Mouse (Mus musculus) myocyte (in vitro differentiated cells): Measurements from ENCODE around the gene Bri3. TPM values are rescaled to one million over a fixed set of nuclear protein-coding genes. Genes with fewer than 3 reads are reported as not detected.

ENCODE experiments used
- H3K27me3 ChIP-seq: one replicate; pipeline ENCODE4 v1.6.1; 2011; ENCODE audit not compliant: control insufficient read depth, insufficient read depth, insufficient read length
- H3K36me3 ChIP-seq: one replicate; pipeline ENCODE4 v1.6.1; 2011; ENCODE audit not compliant: control insufficient read depth, insufficient read depth
- H3K4me2 ChIP-seq: one replicate; pipeline ENCODE4 v1.6.1; 2011; ENCODE audit warnings: low read depth, control low read depth
- H3K4me3 ChIP-seq: one replicate; pipeline ENCODE4 v1.5.1; 2011; ENCODE audit warnings: mild to moderate bottlenecking, control low read depth, moderate library complexity
- H3K79me2 ChIP-seq: one replicate; pipeline ENCODE4 v1.6.1; 2011; ENCODE audit not compliant: control insufficient read depth, insufficient read depth
- H3ac ChIP-seq: one replicate; pipeline ENCODE4 v1.6.1; 2011; ENCODE audit not compliant: control insufficient read depth, insufficient read length
- CEBPB ChIP-seq: IDR thresholded peaks from 2 replicates; pipeline ENCODE4 v1.6.1; 2011; ENCODE audit warnings: mild to moderate bottlenecking, moderate library complexity; ENCODE audit not compliant: poor library complexity, insufficient read depth, severe bottlenecking
- E2F4 ChIP-seq: IDR thresholded peaks from one replicate; pipeline ENCODE4 v1.6.1; 2011; ENCODE audit warnings: mild to moderate bottlenecking, control low read depth, moderate library complexity; ENCODE audit not compliant: insufficient read depth
- MAX ChIP-seq: IDR thresholded peaks from one replicate; pipeline ENCODE4 v1.6.1; 2011; ENCODE audit warnings: low read depth, mild to moderate bottlenecking, control low read depth
- MYOD1 ChIP-seq, 3 experiments: IDR thresholded peaks; one replicate each; pipeline ENCODE4 v1.6.1; 2011; ENCODE audit warnings: control low read depth in 2 of 3, low read depth in 2 of 3, mild to moderate bottlenecking in 2 of 3, moderate library complexity in 1 of 3; ENCODE audit not compliant: insufficient read length in 2 of 3, control insufficient read depth in 1 of 3
- MYOG ChIP-seq, 3 experiments: IDR thresholded peaks; one replicate each; pipeline ENCODE4 v1.6.1; 2011; ENCODE audit warnings: control low read depth in 2 of 3, low read depth in 2 of 3, mild to moderate bottlenecking in 2 of 3; ENCODE audit not compliant: insufficient read length in 2 of 3, control insufficient read depth in 1 of 3, insufficient read depth in 1 of 3
- POLR2A ChIP-seq: IDR thresholded peaks from one replicate; pipeline ENCODE4 v1.6.1; 2011; ENCODE audit warnings: low read depth, mild to moderate bottlenecking, control low read depth, moderate library complexity; ENCODE audit not compliant: insufficient read length
- POLR2AphosphoS2 ChIP-seq: IDR thresholded peaks from one replicate; pipeline ENCODE4 v1.6.1; 2011; ENCODE audit warnings: low read depth, control low read depth; ENCODE audit not compliant: insufficient read length
- REST ChIP-seq: IDR thresholded peaks from one replicate; pipeline ENCODE4 v1.6.1; 2011; ENCODE audit warnings: mild to moderate bottlenecking, control low read depth, moderate library complexity; ENCODE audit not compliant: insufficient read depth, insufficient read length
- SRF ChIP-seq: IDR thresholded peaks from one replicate; pipeline ENCODE4 v1.6.1; 2011; ENCODE audit warnings: low read depth; ENCODE audit not compliant: control insufficient read depth, insufficient read length
- TCF12 ChIP-seq: IDR thresholded peaks from one replicate; pipeline ENCODE4 v1.6.1; 2011; ENCODE audit warnings: mild to moderate bottlenecking, control low read depth; ENCODE audit not compliant: poor library complexity, insufficient read depth, severe bottlenecking
- TCF3 ChIP-seq: IDR thresholded peaks from one replicate; pipeline ENCODE4 v1.6.1; 2011; ENCODE audit warnings: low read depth, control low read depth; ENCODE audit not compliant: insufficient read length
- USF1 ChIP-seq: IDR thresholded peaks from one replicate; pipeline ENCODE4 v1.6.1; 2011; ENCODE audit warnings: low read depth, mild to moderate bottlenecking, control low read depth, moderate library complexity
- polyA plus RNA-seq: library from polyadenylated mRNA; unstranded; fragments of >200 nt; fragmentation: generic; extraction: Trizol; gene quantifications from one replicate; pipeline ENCODE4 v1.2.1, GENCODE M21; 2012; ENCODE audit warnings: missing spikeins

The Bri3 gene
- polyA plus RNA-seq, 1 experiment: 153 TPM

DNA sequence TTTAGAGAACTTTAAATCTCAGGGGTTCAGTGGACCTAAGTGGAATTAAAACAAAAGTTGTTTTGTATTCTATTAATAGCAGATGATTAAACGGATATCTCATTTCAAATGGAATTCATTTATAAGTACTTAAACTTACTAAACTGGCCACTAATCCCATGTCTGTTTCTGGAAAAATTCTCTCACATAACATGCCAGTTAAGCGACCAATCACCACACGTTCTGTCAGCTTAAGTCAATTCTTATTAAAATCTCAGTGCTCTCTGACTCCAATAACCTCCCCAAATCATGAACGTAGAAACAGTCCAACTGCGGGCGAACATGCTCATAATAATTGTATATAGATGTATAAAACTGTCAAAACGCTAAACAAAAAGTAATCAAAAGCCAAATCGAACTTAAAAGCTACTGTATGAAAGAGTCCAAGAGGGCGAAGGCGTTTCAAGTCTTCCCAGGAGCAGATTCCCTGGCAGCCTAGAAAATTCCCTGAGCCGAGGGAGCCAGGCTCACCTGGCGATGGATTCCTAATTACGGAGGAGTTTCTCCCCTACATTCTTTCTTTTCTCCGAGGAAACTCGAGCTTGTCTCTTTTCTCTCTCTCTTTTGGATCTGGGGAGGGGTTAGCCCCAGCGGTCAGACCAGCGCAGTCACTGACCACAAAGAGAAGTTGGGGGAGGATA lies 112.7 kb downstream of the Bri3 start:
- H3K4me2 ChIP-seq: peak overlapping the region; percentile 78
- no peaks in the 10 kb centered on the region for H3K36me3 ChIP-seq
- no peak for TF ChIP-seq MYOG (IDR thresholded peaks at IDR 0.05; ENCODE audit: control insufficient read depth in 1 of 3, insufficient read depth in 1 of 3, insufficient read length in 2 of 3, low read depth in 2 of 3)
- no peak for TF ChIP-seq MAX
- TF ChIP-seq SRF: no peak
- TF ChIP-seq POLR2AphosphoS2: no peak
- TF ChIP-seq E2F4: no peak
- no peak for TF ChIP-seq MYOD1 (IDR thresholded peaks at IDR 0.05; ENCODE audit: control insufficient read depth in 1 of 3, insufficient read length in 2 of 3, low read depth in 2 of 3)
- TF ChIP-seq REST: no peak
- no peak for TF ChIP-seq CEBPB
- TF ChIP-seq USF1: no peak
- no peak for TF ChIP-seq TCF12
- no peak for TF ChIP-seq TCF3
- TF ChIP-seq POLR2A: no peak
- peak overlapping the region; percentile 32 for H3ac ChIP-seq
- H3K27me3 ChIP-seq: no peaks in the 10 kb centered on the region
- H3K79me2 ChIP-seq: peaks cover 56% of the 10 kb centered on the region
- peak overlapping the region; percentile 88 for H3K4me3 ChIP-seq

DNA sequence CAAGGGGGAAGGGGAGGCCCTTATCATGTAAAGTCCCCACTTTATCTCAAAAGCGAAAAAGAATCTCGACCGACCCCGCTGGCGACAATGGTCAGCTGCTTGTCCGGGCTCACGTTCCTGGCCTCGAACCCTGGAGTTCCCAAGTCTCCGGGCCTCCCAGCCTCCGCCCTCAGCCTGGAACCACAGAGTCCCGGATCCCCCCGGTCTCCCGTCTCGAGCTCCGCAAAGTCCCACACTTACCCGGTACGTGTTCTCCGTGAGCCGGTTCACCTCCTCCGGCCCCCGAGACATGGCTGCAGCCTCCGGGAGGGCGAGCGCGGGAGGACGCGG lies 113.3 kb downstream of the Bri3 start:
- Histone ChIP-seq H3K36me3 (no peaks in the 10 kb centered on the region), H3K4me2 (peak overlapping the region; percentile 78), H3K4me3 (peak overlapping the region; percentile 88), H3ac (peak overlapping the region; percentile 32), H3K27me3 (no peaks in the 10 kb centered on the region), H3K79me2 (peaks cover 50% of the 10 kb centered on the region)
- TF ChIP-seq MYOD1 (IDR thresholded peaks at IDR 0.05; ENCODE audit: control insufficient read depth in 1 of 3, insufficient read length in 2 of 3, low read depth in 2 of 3): no peak
- TF ChIP-seq POLR2A: no peak
- TF ChIP-seq MAX: no peak
- TF ChIP-seq USF1: no peak
- TF ChIP-seq MYOG (IDR thresholded peaks at IDR 0.05; ENCODE audit: control insufficient read depth in 1 of 3, insufficient read depth in 1 of 3, insufficient read length in 2 of 3, low read depth in 2 of 3): no peak
- TF ChIP-seq TCF12: no peak
- TF ChIP-seq REST: no peak

DNA sequence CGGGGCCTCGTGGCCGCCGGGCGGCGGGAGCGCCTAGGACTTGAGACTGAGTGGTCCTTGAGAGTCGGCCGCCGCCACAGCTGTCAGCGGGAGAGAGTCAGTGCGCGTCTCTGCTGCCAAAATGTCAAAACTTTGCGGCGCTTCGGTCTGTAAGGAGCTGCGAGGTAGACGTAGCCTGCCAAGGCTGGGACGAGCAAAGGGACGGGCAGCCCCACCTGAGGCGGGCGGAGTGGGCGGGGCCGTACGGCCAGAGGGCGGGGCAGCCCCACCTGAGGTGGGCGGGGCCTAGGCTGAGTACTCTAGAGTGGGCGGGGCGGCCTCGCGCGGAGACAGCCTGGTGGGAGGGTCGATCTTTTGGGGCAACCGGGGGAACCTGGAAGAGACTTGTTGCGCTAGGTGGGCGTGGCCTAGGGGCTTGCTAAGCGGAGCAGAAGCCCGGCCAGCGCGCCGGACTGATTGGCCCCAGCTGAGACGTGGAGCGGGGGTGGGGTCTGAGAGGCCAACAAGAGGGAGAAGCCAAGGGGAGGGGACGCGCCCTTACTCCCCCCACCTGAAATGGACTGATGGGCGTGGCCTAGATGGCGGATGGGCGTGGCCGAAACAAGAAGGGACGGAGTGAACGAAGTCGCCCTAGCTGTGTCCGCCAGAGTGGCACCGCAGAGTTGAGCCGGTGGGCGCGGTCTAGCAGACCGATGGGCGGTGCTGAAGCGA lies 113.8 kb downstream of the Bri3 start, which contains the start of gene Baiap2l1:
Gene Baiap2l1 (minus strand): TSS at position 232 of the 711 bp plus-strand sequence.
- peak in 2 of 3 experiments; percentile 14 to 26 for TF ChIP-seq MYOD1 (IDR thresholded peaks at IDR 0.05; ENCODE audit: control insufficient read depth in 1 of 3, insufficient read length in 2 of 3, low read depth in 2 of 3)
- TF ChIP-seq POLR2AphosphoS2: peak; percentile 84
- TF ChIP-seq TCF12: no peak
- TF ChIP-seq POLR2A: peak; percentile 77
- TF ChIP-seq MAX: no peak
- TF ChIP-seq MYOG (IDR thresholded peaks at IDR 0.05; ENCODE audit: control insufficient read depth in 1 of 3, insufficient read depth in 1 of 3, insufficient read length in 2 of 3, low read depth in 2 of 3): peak; percentile 6 to 64 (median 33)
- TF ChIP-seq E2F4: no peak
- TF ChIP-seq TCF3: no peak
- TF ChIP-seq REST: no peak
- H3K79me2 ChIP-seq: peaks cover 45% of the 10 kb centered on the region
- H3K4me2 ChIP-seq: peak within 1 kb of the TSS; percentile 78
- peak within 1 kb of the TSS; percentile 32 for H3ac ChIP-seq
- H3K4me3 ChIP-seq: peak within 1 kb of the TSS; percentile 88
- H3K36me3 ChIP-seq: no peaks in the 10 kb centered on the region
- H3K27me3 ChIP-seq: no peaks in the 10 kb centered on the region

DNA sequence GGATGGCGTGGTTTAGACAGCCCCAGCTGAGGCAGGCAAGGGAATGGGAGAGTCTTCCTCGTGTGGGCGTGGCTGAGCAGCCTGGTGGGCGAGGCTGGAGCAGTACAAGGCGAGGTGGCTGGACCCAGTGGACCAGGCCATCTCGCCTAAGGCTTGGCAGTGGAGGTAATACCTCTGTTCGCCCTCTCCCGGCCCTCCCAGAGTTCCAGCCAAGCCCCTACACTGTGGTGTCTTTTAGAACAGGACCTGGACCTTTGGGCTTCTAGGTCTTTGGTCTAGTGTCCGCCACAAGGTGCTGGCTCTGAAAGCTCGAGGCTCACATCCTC lies 114.3 kb downstream of the Bri3 start:
- Histone ChIP-seq H3K27me3 (no peaks in the 10 kb centered on the region), H3K36me3 (no peaks in the 10 kb centered on the region), H3K4me3 (peak overlapping the region; percentile 88), H3ac (no peak overlapping the region), H3K79me2 (peaks cover 40% of the 10 kb centered on the region), H3K4me2 (peak overlapping the region; percentile 78)
- TF ChIP-seq USF1 (no peak), POLR2A (peak; percentile 69), POLR2AphosphoS2 (peak; percentile 61), SRF (peak; percentile 44)

DNA sequence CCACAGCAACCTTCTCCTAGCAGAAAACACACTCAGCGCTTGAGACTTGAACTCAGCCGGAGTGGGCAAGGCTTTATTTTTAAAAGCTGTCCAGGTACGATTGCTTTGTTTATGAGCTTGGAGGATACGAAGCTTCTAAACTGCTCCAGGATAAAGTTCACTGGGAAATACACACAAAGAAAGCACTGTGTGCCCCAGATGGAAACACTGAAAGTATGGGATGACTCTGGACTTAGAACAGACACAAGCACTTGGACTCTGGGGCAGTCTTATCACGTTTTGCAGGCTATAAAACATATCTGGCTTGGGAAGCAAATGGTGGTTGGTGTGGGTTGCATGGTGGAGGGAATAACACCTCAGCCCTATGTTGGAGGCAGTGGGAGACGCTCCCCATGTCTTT lies 115.6 kb downstream of the Bri3 start:
- H3K79me2 ChIP-seq: peaks cover 27% of the 10 kb centered on the region
- no peak for TF ChIP-seq MYOD1 (IDR thresholded peaks at IDR 0.05; ENCODE audit: control insufficient read depth in 1 of 3, insufficient read length in 2 of 3, low read depth in 2 of 3)
- H3ac ChIP-seq: no peak overlapping the region
- no peak overlapping the region for H3K4me3 ChIP-seq
- H3K36me3 ChIP-seq: no peaks in the 10 kb centered on the region
- no peaks in the 10 kb centered on the region for H3K27me3 ChIP-seq
- no peak overlapping the region for H3K4me2 ChIP-seq
